Mouse (Mus musculus) A20 (cell line): ENCODE measurements at regions not wholly inside any gene's neighbourhood (a gene's known extent, or its start where the extent isn't known, plus 50 kb on each side); places are given as distances from the start of the nearest gene placed in this dataset.

Source experiments
- DNase-seq: peaks from one replicate; pipeline ENCODE4 v3.0.0-alpha.2; 2011; ENCODE audit warnings: low read depth, low spot score

GRCm38 (mm10) chr13:114523116-114523515, 64.4 kb upstream of the Fst start:
- DNase-seq, result peak; percentile 42

- DNase-seq, result no peak
Measured at GRCm38 (mm10) chr13:114526856-114527255, 68.1 kb upstream of the Fst start.

- DNase-seq, result no peak
Measured at GRCm38 (mm10) chr13:114530171-114530774, 71.5 kb upstream of the Fst start.

GRCm38 (mm10) chr13:114531780-114532179, 73.0 kb upstream of the Fst start:
- DNase-seq, result no peak

- no peak for DNase-seq
Measured at GRCm38 (mm10) chr13:114532393-114533097, 73.8 kb upstream of the Fst start.

- no peak for DNase-seq
Measured at GRCm38 (mm10) chr13:114534591-114534990, 75.8 kb upstream of the Fst start.

GRCm38 (mm10) chr13:114535721-114536120, 77.0 kb upstream of the Fst start:
- no peak for DNase-seq

- DNase-seq, result no peak
Measured at GRCm38 (mm10) chr13:114571731-114572130, 113.0 kb upstream of the Fst start.

GRCm38 (mm10) chr13:114584566-114584965, 125.8 kb upstream of the Fst start:
- no peak for DNase-seq

GRCm38 (mm10) chr13:114587621-114588020, 128.9 kb upstream of the Fst start:
- DNase-seq, result no peak

GRCm38 (mm10) chr13:114603341-114603740, 144.6 kb upstream of the Fst start:
- no peak for DNase-seq

- no peak for DNase-seq
Measured at GRCm38 (mm10) chr13:114604037-114604694, 145.4 kb upstream of the Fst start.

GRCm38 (mm10) chr13:114613909-114614308, 155.2 kb upstream of the Fst start:
- DNase-seq, result no peak

- no peak for DNase-seq
Measured at GRCm38 (mm10) chr13:114619416-114619815, 160.7 kb upstream of the Fst start.

GRCm38 (mm10) chr13:114636731-114637130, 178.0 kb upstream of the Fst start:
- no peak for DNase-seq

GRCm38 (mm10) chr13:114639531-114639930, 178.5 kb upstream of the Mocs2 start:
- DNase-seq, result no peak

GRCm38 (mm10) chr13:114641688-114642390, 176.2 kb upstream of the Mocs2 start:
- no peak for DNase-seq

- no peak for DNase-seq
Measured at GRCm38 (mm10) chr13:114642901-114643491, 175.0 kb upstream of the Mocs2 start.

GRCm38 (mm10) chr13:114643521-114643920, 174.5 kb upstream of the Mocs2 start:
- no peak for DNase-seq

GRCm38 (mm10) chr13:114654267-114654666, 163.8 kb upstream of the Mocs2 start:
- DNase-seq, result no peak

GRCm38 (mm10) chr13:114654953-114655586, 163.0 kb upstream of the Mocs2 start:
- DNase-seq, result no peak
